Mouse (Mus musculus): ENCODE results near the gene Pdlim7.

Pdlim7 gene

DNA sequence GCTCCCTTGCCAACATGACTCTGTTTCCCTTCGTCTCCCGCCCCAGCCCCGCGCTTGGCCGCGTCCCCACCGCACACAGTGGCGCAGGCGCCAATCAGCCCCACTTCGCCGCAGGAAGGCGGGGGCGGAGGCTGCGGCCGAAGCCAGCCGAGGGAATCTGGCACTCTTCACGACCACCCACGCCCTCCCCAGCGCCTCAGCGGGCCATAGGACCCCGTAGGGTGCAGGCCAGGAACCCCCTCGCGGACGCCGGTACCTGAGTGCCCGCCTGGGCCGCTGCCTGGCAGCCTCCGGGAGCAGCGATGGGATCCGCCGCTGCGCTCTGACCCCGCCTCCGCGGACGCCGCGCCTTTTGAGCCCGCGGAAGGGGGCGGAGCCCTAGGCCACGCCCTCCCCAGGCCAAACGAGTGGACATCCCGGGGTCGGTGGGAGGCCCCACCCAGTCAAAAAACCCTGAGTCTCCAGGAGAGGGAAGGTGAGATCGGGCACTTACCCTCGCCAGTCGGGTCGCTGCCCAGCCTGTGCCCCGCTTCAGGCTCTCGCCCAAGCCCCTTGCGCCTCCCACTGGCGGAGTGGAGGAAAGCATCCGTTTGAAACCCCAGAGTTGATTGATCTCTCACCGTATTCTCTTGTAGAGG, at the start of gene Pdlim7:
Gene Pdlim7, minus strand, starts transcription at position 566 of the 638 bp plus-strand sequence.
- peak; percentile 62 for DNase-seq (ENCODE audit: low read depth, low spot score)

DNA sequence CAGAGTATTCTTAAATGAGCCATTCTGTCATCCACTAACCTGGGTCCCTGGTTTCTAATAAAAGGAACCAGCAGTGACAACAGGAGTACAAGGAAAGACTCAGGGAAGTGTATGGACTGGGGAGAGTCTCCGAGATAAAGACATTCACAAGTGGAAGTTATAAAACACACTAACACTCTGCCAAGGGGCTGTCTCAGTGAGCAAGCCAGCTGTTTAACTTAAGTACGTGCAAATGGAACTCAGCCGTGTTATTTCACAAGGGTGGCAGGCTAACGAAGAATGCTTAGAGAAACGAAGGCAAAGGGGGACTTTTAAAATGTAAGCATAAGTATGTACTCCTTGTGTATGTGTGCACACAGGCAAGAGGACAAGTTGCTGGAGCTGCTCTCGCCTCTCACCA, 44.0 kb upstream of the Pdlim7 start:
- no peak for DNase-seq (ENCODE audit: low read depth, low spot score)

DNA sequence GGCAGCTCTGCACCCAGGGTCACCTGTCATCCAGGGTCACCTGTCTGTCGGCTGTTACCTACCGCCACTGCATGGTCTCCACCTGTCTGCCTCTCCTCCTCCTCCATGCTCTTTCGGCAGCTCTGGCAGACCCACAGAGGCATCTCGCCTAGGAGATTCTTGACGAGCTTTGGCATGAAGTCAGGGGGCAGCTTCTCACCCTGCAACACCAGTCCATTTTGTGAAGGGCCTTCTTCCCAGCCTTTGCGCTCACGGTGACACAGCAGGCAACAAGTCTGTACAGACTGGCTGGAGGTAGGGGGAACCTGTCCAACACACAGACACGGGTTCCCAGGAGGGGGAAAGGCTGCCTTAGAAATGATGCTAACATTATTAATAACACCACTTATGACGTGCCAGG, 42.4 kb upstream of the Pdlim7 start:
- no peak for DNase-seq (ENCODE audit: low read depth, low spot score)

DNA sequence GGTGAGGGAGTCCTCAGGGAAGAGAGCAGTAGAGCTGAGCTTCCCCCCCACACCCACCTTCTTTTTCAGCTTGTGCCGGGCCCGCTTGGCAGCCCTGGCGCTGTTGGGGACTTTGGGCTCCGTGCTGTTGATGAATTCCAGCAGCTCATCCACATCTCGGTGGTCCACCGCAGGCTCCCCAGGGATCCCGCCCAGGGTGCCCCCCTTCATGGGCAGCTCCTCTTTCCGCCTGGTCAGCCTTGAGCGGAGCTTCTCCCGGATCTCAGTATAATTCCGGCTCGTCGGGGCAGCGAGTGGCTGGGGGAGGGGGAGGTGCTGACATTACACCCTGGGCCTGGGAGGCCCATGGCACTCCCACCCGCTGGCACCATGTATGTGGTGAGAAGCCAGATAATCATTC, 35.6 kb upstream of the Pdlim7 start:
- no peak for DNase-seq (ENCODE audit: low read depth, low spot score)

DNA sequence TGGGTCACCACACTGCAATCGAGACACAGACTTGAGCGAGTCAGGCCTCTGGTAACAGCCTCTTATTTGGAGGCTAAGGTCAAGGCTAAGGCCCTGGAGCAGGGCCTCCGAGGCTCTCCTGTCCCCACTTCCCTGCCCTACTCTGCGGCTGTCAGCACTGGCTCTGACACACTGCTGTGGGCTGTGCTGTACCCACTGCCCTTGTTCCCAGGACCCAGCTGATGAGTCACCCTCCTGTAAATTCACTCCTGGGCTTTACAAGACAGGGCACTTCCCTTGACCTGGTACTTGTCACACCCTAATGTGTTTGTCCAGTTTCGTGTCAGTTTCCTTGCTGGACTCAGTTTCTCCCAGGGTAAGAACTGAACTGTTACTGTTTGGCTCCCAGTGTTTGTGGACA, 35.0 kb upstream of the Pdlim7 start:
- no peak for DNase-seq (ENCODE audit: low read depth, low spot score)

DNA sequence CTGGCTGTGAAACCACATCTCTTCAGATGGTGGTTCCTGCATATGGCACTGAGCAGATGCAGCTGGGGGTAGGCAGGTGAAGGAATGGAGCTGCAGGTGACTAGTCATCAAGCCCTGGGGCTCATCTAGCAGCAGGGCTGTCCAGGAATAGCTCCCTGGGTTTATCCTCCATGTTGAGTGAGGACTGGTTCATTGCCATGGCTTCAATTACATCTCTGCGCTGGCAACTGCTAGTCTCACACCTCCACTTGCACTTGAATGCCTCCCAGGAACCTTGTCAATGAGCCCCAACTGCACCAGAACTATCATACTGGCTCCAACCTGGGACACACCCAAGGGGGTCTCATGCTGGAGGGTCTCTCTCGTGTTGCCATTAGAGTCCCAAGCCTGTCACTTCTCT, 34.4 kb upstream of the Pdlim7 start:
- no peak for DNase-seq (ENCODE audit: low read depth, low spot score)

DNA sequence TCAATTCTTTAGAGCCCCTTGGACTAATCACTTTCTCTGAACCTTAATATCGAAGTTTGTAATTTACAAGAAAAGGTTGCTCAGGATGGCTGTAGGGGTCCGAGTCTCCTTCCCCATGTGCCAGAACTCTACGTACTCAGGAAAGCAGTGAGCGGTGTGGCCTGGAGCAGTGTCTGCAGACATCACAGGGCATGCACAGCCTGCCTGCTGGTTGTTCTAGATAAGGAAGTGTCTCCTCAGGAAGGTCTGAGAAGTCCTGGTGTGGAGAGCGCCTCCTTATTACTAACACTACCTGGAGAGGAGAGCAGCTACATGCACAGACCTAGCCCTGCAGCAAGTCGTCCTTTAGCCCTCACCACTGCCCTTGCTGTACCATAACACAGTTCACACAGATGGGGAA, 31.3 kb upstream of the Pdlim7 start:
- DNase-seq (ENCODE audit: low read depth, low spot score): no peak

DNA sequence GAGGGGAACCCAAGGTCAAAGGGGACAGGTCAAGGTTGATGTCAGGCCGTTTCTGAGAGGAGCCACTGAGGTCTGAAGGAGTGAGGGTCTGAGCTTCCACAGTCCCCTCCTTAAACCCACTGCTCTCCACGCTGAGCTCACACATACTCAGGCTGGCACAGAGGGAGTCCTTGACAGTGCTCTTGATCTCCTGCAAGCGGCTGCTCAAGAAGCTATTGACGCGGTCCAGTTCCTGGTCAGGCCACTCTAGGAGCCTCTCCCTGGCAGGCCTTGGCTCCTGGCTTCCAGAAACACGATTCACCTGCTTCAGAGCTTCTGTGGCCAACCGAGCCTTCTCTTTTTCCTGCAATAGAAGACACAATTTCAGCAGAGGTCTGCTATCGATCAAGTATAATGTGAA, 30.0 kb upstream of the Pdlim7 start:
- DNase-seq (ENCODE audit: low read depth, low spot score): no peak

DNA sequence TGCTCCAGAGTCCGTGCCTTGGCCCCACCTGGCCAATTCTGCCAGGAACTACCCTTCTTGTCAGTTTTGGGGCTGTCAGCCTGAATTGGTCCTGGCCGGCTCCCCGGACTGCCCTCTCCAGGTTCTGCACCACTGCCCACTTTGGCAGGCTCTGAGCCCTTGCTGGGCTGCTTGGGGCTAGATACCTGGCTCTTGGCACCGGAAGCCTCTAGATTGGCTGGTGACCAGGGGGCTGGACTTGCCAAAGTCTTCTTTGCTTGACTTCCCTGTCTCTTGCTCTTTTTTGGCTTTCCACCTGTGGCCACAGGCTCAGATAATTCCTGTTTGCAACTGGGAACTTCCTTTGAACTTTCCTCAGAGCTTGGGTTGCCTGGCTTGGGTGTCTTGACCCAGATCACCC, 29.4 kb upstream of the Pdlim7 start:
- no peak for DNase-seq (ENCODE audit: low read depth, low spot score)

DNA sequence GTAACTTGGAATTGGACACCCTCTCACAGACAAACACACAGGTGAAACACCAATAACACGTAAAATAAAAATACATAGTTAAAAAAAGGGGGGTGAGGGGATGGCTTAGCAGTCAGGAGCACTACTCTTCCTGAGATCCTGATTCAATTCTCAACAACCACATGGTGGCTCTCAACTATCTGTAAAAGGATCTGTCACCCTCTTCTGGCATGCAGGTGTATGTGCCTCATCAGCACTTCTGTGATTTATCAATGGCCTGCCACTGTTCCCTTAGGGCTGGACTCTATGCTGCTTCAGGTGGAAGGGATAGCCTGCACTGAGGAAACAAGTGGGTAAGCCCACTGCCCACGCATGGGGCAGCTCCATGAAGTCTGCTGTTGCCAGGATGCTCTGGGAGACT, 27.5 kb upstream of the Pdlim7 start:
- no peak for DNase-seq (ENCODE audit: low read depth, low spot score)

DNA sequence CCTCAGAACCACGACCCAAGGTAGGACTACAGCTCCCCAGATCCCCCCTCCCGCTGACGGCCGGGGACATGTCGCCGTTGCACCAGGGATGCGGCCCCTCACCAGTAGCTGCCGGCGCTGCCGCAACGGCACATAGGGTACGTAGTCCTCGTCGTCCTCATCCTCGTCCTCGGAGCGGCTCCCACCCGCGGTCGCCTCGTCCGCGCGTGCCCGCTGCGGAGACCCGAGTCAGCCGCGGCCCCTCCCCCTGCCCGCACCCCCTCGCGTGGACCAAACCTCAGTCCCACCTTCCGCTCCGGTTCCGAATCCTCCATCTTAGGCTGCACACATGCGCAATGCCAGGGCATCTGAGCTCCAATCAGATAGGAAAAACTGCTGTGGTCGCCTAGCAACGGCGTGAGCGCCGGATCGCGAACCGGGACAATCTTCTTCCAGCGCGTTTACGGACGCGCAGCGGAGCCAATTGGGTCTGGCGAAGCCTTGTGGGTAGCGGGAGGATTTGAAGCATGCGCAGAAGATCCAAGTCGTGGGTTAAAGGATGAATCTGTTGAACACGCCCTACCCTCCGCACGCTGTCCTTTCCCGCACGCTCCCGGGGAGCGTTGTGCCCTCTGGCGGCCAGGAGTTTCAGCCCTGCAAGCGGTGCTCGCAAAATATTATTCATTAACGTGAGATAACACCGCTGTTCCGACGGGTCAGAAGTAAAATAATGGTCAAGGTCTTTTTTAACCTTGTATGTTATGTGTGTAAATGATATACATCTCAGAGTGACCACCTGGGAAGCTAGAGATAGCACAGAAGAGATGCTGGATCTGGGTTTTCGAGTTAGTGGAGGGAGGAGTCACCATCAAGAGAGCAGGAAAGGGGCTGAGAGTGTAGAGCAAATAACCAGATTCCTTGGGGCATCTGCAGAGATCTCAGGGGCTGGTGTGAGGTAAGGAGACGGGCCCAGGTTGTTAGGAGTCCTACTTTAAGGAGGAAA, 23.0 kb upstream of the Pdlim7 start, which contains the start of gene Ddx41:
Gene Ddx41, minus strand, starts transcription at position 465 of the 982 bp plus-strand sequence.
- peak; percentile 98 for DNase-seq (ENCODE audit: low read depth, low spot score)

DNA sequence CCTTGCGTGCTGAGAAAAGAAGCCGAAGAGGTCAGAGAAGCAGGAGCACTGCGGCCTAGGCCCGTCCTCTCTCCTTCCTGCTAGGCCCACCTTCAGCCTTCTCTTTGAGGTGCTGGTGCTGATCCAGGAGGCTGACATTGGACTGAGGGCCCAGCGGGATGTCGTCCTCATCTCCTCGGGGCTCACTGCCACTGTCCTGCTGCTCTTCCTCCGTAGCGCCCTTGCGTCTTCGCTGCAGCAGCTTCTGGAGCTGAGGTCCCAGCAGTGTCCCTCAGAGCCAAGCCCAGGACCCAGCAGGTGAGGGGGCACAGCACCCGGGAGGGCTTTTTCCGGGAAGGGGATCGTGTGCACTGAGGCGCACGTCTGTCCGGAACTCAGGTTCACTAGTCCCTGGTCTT, 22.3 kb upstream of the Pdlim7 start:
- no peak for DNase-seq (ENCODE audit: low read depth, low spot score)

DNA sequence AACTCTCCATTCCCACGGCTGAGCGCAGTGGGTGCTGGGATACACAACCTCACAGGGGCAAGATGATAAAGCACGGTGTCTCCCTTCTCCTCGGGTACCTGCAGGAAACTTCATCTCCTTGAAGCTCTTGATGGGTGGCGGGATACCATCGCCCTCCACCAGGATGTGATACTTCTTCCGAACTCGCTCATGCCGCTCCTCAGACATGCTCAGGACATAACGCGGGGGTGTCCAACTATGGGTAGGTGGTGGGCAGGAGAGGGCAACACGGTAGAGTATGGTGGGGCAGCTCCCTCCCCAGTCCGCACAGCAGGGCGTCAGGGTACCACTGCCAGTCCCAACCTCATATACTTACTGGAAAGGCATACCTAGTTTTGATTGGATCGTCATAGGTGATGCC, 21.7 kb upstream of the Pdlim7 start:
- no peak for DNase-seq (ENCODE audit: low read depth, low spot score)

DNA sequence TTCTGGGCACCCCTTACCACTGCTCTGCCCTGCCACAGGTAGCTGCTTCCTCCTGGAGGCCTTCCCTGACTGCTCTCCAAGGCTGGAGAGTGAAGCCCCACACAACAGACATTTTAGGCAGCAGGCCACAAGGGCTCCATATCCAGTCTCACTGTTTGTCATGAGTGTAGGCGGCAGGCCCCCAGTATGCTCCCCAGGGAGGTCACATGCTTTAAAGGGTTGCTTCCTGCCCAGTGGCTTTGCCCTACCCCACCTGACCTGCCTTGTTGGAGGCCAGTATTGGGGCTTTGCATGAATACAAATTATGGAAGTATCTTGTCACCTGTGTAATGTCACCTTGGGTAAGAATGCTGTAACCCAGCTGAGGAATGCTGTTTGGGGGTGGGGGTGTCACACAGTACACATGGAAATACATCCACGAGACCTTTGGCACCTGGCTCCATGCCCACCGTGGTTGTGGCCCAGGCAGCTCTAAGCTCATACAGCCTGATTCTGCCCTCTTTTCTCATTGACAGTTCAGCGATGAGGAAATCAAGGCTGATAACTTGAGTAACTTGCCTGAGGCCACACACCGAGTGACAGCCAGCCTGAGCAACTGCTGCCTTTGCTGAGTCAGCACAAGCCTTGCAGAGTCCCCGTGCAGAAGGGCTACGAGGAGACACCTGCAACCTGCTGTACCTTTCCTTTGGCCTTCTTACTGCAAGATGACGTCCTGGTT, 15.9 kb upstream of the Pdlim7 start, which contains the start of gene Dok3:
Gene Dok3, minus strand, starts transcription at position 99 of the 718 bp plus-strand sequence.
- no peak for DNase-seq (ENCODE audit: low read depth, low spot score)

DNA sequence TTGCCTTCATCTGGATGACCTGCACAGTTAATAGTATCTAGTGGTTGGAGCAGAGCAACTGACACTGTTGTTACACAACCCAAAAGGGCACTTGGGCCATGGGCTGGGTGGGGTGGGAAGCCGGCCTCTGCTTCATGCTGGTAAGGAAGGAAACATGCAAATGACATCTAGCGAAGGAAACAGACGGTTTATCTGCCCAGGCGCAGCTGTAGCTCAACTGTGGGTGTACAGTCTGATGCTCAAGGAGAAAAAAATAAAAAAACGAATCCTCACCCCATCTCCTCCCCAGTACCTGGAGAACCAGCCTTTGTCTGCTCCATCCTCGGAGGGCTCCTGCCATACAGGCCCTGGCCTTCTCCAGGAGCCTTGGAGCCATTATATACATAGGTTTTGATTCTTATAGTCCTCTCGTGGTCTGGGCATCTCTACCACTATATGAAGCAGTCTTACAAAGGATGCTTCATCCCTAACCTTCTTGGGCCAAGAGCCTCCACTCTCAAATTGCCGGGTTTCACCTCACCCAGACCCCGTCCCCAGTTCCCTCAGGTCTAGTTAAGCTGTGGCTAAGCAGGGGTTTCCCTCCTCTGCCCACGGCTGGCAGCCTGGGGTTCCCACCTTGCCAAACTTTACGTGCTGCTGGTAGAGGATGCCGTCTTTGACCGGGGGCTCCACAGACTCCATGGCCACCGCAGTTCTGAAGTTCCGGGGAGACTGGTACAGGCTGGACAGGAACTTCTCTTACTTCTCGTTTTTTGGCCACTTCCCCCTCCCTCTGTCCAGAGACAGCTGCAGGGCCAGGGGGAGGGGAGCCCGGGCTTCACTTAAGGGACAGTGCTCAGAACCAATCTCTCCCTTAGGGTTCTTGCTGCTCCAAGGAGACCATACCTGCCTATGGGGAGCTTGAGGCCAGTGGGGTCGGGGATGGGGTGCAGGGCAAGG, 14.6 kb upstream of the Pdlim7 start:
- no peak for DNase-seq (ENCODE audit: low read depth, low spot score)

DNA sequence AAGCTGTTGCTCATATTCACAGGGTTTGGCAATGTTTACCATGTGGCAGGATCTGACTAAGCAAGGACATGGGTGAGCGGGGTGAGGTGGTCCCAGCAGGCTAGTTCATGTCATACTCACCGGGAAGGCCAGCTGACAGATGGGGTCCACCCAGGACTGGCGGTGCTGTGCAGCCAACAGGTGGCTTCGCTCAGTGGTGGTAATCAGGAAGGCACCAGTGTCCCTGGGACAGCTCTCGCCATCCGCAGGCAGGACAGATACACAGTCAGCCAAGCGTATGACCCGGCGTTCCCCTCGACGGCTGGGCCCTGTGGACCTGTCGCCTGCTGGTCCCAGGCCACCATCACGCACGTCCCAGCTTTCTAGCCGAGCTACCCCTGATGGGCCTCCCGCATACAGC, 13.7 kb upstream of the Pdlim7 start:
- DNase-seq (ENCODE audit: low read depth, low spot score): no peak

DNA sequence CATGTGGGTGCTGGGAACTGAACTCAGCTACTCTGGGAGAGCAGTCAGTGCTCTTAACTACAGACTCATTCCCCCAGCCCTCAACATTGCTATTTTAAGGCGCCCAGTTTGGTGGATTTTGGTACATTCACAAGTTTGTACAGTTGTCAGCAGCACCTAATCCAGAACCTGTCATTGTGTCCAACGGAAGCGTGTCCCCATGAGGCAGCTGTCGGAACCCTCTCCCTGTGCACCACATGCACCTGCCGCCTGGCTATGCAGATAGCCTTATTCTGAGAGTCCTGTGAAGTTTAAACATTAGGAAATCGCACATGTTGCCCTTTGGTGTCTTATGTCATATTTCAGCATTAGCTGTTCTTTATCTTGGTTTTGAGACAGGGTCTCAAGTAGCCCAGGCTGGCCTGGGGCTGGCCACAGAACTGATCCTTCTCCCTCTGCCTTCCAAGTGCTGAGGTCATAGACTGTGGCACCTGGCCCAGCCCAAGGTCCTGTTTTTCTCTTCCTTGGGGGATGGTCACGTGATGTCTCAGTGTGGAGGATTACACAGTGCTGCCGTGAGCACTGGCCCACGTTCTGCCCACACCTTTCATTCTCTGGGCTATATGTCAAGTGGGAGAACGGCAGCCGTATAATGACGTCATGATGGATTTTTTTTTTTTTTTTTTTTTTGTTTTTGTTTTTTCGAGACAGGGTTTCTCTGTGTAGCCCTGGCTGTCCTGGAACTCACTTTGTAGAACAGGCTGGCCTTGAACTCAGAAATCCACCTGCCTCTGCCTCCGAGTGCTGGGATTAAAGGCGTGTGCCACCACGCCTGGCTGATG, 12.5 kb upstream of the Pdlim7 start:
- no peak for DNase-seq (ENCODE audit: low read depth, low spot score)

DNA sequence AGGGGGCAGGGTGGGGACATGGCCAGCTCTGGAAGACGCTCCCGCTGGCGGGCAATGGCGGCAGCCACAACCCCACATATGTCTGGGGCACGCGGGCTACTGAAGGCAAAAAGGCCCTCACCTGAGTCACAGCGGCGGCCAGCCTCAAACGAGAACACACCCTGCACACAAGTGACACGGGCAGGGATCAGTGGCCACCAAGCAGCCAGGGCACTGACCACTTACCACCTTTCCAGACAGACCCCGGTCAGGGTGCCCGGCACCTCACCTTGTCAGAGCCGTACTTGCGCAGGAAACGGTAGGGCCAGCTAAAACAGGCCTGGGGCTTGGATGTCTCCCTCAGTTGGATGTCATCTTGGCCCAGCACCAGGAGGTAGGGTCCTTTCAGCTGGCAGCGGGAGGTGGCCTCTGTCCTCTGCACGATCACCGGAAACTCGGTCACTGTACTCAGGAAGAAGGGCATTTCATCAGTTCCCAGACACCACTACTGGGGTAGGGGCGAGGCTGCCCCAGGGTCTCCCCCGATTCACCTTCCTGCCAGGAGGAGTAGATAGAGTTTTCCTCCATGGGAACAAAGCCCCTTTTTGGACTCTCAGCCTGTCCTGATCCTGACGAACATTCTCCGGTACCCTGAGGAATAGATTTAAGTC, 10.6 kb upstream of the Pdlim7 start:
- no peak for DNase-seq (ENCODE audit: low read depth, low spot score)

DNA sequence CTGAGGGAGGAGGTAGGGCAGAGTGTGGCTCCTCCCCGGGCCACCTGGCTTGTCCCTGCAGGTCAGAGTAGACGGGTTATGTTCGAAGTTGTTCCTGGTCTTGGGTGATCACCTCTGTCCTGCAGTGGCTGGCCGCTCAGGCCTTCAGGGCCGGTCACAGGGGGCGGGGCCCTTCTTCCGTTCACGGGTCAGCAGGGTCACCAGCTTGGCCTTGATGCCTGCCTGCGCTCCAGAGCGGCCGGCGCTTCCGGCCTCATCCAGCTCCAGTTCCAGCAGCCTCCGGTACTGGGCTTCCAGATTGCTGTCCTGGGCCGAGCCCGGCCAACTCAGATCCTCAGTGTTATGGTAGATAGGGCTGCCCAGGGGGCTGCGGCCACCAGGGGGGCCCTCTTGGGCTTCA, 9.8 kb upstream of the Pdlim7 start:
- DNase-seq (ENCODE audit: low read depth, low spot score): no peak

DNA sequence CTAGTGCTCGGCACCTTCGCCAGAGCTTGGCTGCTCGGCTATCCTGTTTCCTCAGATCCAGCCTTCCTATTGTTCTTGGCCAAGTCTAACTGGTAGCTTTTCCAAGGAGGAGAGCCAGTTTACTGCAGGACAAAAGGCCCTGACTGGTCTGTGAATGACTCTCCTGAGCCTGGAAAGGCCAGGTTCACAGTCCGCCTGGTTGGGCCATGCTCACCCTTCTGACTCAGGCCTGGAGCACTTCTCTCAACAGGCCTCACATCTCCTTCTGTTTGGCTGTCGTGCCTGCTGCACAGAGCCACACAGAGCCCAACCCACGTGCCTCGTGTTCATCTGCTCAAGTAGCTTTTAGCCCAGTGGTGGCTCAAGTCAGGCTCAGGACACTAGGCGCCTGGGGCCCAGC, 9.3 kb upstream of the Pdlim7 start:
- DNase-seq (ENCODE audit: low read depth, low spot score): no peak
